Mouse (Mus musculus) brown adipose tissue, adult 24 weeks (tissue): ENCODE results near the gene Foxl2. TPM values are rescaled to one million over a fixed set of nuclear protein-coding genes. Genes with fewer than 3 reads are reported as not detected.

Experiments
- H3K27ac ChIP-seq: fragments of 200-500 bp; replicated peaks from 2 replicates; pipeline ENCODE4 v1.5.1; 2012; ENCODE audit warnings: low read depth, mild to moderate bottlenecking, low read length
- H3K4me1 ChIP-seq: fragments of 200-500 bp; 2 replicates; pipeline ENCODE4 v1.6.1; 2012; ENCODE audit warnings: low read length, mixed read lengths; ENCODE audit not compliant: control insufficient read depth, insufficient read depth, insufficient read length
- H3K4me3 ChIP-seq: fragments of 200-500 bp; 2 replicates; pipeline ENCODE4 v1.5.1; 2012; ENCODE audit warnings: low read depth, mild to moderate bottlenecking, low read length, moderate library complexity; ENCODE audit not compliant: insufficient read depth
- polyA plus RNA-seq: library from polyadenylated mRNA; stranded (reverse); fragments of >200 nt; gene quantifications from 2 replicates; pipeline ENCODE4 v1.2.4, GENCODE M21; 2012; ENCODE audit not compliant: missing spikeins, insufficient read depth, insufficient read length

The Foxl2 gene
- polyA plus RNA-seq, 1 experiment: not detected

DNA sequence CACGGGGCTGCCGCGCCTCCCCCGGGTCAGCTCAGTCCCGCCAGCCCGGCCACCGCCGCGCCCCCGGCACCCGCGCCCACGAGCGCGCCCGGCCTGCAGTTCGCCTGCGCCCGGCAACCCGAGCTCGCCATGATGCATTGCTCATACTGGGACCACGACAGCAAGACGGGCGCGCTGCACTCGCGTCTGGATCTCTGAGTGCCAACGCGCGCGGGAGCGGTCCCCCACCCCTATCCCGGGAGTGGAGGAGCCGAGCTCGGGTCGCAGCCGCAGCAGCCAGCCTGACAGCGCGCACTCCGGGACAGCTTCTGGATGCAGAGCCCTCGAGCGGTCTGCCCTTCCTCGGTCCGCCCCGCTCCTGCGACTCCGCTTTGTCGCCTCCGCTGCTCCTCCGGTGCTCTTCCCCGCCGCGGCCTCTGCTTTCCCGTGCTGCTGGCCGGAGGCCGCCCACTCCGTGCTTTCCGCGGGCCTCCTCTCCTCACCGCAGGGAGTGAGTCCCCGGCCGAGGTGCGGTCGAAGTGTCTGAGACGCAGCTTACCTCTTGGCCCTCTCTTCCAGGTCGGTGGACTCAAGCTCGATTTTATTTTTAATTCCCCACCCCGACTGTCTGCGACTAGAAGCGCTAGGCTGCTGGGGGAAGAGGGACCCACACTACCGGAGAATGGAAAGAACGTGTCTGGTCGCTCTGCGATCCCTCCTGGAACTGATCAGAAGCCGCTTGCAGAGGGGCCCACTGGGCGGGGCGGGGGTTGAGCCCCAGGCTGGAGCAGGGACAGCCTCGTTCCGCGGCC is 1.7 kb downstream of the Foxl2 start:
- peak overlapping the region; percentile 45 for H3K4me3 ChIP-seq
- H3K4me1 ChIP-seq: no peaks in the 10 kb centered on the region
- H3K27ac ChIP-seq: no peak overlapping the region

DNA sequence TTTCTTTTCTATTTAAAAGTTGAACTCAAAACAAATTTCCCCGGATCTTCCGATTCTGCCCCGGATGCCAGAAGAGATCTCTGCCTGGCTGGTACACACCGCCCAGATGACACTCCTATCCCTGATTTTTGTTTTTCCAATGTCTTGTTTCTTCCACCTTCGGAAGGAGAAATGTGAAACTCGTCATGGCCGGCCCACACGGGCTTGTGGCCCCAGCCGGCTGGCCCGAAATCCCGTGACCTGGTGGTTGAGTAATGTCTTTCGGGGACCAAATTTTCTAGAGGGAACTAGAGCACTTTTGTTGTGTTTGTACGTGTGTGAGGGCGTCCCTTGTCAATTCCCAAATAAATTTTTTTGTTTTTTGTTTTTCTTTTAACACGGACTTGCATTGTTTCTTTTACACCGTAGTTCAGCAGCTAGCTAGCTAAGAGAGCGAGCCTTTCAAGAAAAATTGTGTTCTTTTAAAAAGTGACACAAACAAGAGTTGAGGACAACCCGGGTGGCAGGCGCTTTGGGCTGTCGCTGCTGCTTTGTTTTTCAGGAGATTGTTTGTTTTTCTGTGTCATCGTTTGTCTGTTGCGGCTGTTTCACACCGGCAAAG is 2.8 kb downstream of the Foxl2 start:
- Histone ChIP-seq H3K4me3 (no peak overlapping the region), H3K27ac (no peak overlapping the region), H3K4me1 (no peaks in the 10 kb centered on the region)

DNA sequence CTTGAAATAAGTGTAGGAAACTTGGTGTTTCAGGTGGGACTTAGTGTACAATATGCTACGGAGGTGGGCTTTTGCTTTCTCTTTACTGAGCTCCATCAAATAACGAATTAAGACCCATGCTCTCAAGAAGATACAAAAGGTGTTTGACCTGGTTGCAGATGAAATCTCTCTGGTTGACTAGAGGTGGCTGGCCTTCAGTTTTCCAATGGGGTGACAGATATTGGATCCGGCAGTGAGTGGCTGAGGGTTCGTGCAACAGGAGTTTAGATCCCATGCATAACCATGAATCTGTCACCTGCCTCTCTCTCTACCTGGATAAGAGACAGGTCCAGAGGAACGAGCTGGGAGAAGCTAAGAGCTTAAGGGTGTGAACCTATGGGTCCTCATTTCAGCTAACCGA is 3.5 kb downstream of the Foxl2 start:
- Histone ChIP-seq H3K4me3 (no peak overlapping the region), H3K27ac (no peak overlapping the region), H3K4me1 (no peaks in the 10 kb centered on the region)

DNA sequence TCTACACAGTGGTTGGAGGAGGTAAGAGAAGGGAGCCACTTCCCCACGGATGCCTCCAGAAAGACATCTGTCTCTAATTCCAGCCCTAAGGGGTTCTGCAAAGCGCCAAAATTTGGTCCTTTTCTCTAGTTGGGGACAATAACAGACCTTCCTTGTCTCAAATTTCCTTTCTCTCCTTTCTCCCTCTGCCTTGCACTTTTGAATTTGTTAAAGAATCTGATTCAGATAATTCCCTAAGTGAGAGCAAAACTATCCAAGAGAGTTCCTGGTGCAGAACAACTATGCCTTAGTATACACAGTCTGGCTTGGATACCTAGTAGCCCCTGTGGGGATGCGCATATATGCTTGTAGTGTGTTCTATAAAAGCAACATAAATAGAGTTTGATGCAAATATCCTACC is 4.8 kb downstream of the Foxl2 start:
- no peaks in the 10 kb centered on the region for H3K4me1 ChIP-seq
- no peak overlapping the region for H3K27ac ChIP-seq
- H3K4me3 ChIP-seq: no peak overlapping the region

DNA sequence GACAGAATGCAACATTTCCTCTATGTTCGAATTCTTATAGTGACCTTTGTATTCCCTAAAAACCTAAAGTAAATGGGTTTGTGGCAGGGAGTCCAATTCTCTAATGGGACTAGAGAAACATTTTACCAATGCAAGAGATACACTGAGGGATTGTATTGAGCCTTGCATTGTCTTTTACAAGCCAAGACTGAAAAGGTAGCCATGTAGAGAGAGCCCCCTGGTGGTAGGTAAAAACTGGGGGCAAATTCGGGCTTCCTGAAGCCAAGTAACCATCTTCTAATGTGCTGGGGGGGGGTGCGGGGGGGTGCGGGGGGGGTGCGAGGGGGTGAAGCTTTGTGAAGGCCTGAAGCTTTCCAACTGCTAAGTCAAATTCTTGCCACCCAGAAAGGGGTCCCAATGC is 5.3 kb downstream of the Foxl2 start:
- no peak overlapping the region for H3K4me3 ChIP-seq
- H3K4me1 ChIP-seq: no peaks in the 10 kb centered on the region

DNA sequence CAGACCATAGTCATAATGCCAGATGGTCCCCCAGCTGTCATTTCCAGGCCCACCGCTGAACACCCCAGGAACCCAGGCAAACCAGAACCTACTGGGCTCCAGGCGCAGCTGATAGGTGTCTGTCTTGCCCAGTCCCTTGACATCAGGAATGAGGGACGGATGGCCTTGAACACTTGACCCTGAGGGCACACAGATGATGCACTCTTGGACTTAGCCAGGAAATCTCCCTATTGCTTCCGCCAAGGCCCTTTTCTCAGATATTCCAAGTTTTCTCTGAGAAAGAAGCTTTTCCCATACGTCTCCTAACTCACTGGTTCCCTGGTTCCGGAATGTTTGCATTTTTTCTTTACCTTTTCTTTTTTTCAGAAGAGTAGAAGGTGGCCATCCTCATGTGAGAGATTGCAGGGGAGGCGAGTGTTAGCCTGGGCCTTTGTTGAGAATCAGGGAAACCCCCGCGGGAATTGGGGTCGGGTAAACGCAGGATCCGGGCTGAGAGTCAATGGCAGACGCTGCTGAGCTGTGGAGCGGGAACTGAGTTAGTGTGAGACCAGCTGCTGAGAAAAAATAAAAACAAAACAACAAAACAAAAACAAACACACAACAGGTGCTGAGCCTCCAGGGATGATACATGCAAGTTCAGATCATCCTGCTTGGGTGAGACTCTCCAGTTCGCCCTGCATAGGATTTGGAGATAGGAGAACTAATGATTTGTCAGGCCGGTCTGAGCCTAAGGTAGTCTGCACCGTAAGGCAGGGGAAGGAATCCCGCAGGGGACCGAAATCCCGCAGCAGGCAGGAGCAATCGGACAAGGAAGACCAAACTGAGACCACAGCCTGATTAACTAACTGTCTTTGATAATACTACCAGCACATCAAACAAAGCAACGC is 6.7 kb downstream of the Foxl2 start:
- H3K4me3 ChIP-seq: no peak overlapping the region
- no peak overlapping the region for H3K27ac ChIP-seq
- no peaks in the 10 kb centered on the region for H3K4me1 ChIP-seq

More for the DNA sequence above, 5.3 kb downstream of the Foxl2 start:
- no peak overlapping the region for H3K27ac ChIP-seq

DNA sequence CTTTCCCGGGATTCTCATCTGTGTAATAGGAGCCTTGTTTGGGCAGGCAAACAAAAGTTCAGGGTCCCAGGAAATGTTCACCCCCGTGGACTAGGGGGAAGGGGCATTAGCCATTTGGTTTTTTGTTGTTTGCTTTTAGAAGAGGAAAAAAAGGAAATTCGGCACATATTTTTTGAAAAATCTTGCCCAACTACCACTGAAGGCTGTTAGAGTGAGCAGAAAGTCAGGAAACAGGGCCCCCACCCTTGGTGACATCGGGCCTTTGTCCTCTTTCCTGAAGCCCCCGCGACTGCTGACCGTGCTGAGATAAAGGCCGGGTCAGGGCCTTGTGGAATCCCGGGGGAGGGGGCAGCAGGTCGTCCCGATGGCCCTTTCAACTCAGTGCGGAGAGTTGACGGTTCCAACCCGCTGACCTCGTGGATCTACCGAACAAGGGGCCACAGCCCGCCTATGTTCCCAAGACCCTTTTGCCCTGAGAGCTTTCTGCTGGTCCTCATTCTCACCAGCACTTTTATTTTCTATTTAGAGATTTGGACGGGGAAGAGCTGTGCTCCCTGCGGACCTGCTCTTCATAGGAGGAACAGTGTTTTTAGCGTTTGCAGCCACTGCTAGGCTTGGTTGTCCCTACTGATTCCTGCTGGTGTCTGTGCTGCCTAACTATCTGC is 7.5 kb downstream of the Foxl2 start:
- Histone ChIP-seq H3K4me1 (no peaks in the 10 kb centered on the region), H3K27ac (no peak overlapping the region), H3K4me3 (no peak overlapping the region)

DNA sequence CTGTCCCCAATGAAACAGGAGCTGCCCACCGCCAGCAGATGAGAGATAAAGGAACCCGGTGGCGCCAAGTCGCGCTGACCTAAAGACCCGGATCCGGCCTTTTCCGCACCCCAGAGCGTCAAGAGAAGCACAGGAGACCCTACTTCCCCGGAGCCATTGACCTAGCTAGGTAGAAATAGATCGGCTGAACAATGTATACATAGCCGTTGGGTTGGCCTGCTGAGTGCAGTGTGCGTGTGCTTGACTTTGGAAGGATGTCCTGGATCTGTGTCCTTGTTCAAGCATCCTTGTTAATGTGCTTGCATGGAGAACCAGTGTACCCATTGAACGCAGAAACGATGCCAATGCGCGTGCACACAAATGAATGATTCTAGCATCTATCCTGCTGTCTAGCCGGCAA is 8.6 kb downstream of the Foxl2 start:
- no peaks in the 10 kb centered on the region for H3K4me1 ChIP-seq
- H3K27ac ChIP-seq: no peak overlapping the region
- H3K4me3 ChIP-seq: no peak overlapping the region

DNA sequence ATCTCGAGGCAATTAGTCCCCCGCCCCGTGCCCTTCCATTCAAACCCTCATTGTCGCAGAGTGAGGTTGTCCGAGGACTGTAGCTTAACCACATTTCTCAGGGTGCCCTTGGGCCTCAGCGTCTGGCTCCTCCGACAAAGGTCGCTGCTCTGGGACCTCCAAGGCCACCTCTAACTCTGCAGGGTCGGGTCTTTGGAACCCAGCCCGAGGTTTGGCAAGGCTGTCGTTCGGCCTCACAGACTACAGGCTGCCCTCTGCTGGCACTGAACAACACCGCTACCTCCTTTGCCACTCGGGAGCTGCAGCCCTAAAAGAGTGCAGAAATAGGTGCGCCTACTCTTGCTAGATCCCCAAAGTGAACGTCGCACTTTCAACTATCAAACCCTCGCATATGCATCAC is 10.0 kb downstream of the Foxl2 start:
- Histone ChIP-seq H3K27ac (no peak overlapping the region), H3K4me1 (no peaks in the 10 kb centered on the region), H3K4me3 (no peak overlapping the region)

DNA sequence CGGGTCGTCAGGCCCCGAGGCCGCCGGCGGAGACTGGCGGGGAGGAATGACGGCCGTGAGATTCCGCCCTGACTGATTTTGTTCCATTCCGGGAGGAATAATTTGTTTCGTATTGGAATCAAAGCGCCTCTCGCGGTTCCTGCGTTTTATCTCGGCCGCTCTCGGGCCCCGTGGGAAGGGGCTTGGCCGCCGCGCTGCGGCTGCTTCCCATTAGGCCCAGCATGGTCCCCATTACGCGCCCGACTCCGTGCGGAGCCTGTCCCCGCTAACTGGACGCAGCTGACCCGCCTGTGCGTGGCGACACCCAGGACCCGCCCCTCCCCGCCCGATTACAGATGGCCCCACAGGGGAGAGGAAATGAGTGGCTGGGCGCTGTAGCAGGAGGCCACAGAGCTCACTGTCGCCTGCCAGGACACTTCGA is 18.0 kb downstream of the Foxl2 start:
- Histone ChIP-seq H3K4me3 (peak overlapping the region; percentile 21; the same call in 1 of the 2 replicates), H3K4me1 (no peaks in the 10 kb centered on the region; the same call in 1 of the 2 replicates), H3K27ac (no peak overlapping the region)

DNA sequence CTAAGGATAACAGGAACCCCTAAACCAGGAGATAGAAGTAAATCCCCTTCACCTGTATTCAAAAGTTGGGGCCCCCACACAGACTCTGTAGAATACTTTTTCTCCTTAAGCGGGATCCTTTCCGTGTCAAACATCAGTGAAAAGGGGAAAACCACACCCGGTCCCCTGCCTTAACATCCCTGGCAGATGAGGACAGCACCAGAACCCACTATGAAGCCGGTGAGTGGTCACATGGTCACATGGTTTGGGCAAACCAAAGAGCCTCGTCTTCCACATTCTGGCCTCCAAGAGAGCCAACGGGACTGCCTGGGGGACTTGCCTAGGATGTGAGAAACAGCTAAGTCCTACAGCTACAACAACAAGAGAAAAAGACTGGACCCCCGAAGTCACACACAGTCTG is 18.5 kb downstream of the Foxl2 start:
- Histone ChIP-seq H3K4me1 (no peaks in the 10 kb centered on the region; the same call in 1 of the 2 replicates), H3K27ac (no peak overlapping the region), H3K4me3 (no peak overlapping the region)

DNA sequence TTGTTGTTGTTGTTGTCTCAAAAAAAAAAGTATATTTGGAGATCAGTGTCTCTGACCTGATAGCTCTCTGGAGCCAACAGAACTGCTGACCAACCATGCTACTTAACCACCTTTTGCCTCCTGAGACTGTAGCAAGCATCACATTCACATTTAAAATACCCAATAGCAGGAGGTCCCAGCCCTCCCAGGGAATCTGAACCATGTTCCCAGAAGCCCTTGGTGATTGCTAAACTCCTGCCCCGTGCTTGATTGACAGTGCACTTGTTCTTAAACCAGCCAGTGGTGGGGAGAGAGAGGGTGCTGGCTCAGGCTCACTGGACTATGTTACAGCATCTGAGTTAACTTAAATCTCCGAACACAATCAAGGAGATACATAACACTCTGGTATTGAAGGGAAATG is 19.8 kb downstream of the Foxl2 start:
- Histone ChIP-seq H3K4me3 (no peak overlapping the region), H3K4me1 (no peaks in the 10 kb centered on the region; the same call in 1 of the 2 replicates), H3K27ac (no peak overlapping the region)

DNA sequence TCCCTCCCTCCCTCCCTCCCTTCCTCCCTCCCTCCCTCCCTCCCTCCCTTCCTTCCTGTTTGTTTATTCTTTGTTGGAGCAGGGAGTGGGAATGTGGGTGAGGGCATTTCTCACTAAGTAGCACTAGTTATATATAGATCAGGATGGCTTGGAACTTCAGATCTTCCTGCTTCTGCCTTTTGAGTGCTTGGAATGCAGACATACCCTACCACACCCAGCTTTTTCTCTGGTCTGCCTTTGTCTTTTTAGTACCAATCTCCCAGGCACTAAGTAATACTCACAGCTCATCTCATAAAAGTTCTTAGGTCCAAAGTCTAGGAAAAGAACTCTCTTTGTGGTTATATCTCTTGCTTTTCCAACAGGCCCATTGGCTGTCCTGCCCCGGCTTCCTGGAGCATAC is 21.0 kb downstream of the Foxl2 start:
- H3K4me3 ChIP-seq: no peak overlapping the region
- no peaks in the 10 kb centered on the region; the same call in 1 of the 2 replicates for H3K4me1 ChIP-seq
- H3K27ac ChIP-seq: no peak overlapping the region

DNA sequence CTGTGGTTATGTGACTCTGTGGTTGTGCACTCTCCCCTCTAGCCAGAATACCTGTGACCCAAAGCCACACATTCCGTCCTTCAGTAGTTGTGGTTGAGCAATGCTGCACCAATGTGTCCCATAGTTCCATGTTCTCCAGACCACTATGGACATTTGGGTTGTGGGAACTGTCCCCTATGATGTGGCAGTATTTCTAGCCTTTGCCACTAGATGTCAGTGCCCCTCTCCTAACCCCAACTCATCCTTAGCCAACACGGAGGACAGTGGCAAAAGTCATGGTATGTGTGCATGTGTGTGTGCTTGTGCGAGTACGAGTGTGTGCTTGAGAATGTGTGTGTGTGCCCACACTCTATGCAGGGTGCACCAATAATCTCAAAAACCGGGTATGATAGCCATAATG is 21.4 kb downstream of the Foxl2 start:
- H3K4me3 ChIP-seq: no peak overlapping the region
- no peak overlapping the region for H3K27ac ChIP-seq
- no peaks in the 10 kb centered on the region; the same call in 1 of the 2 replicates for H3K4me1 ChIP-seq
